Mouse (Mus musculus) ES-Bruce4 (cell line): Measurements from ENCODE around the gene Nf1. TPM values are rescaled to one million over a fixed set of nuclear protein-coding genes. Genes with fewer than 3 reads are reported as not detected.

Experiments
- H3K27ac ChIP-seq: 2 replicates; pipeline ENCODE4 v1.5.1; 2012; ENCODE audit warnings: low read length, inconsistent platforms; ENCODE audit not compliant: insufficient read depth
- H3K27me3 ChIP-seq: 2 replicates; pipeline ENCODE4 v1.6.1; 2012; ENCODE audit warnings: mild to moderate bottlenecking, low read length, inconsistent platforms; ENCODE audit not compliant: control insufficient read depth, poor library complexity, insufficient read depth, severe bottlenecking
- H3K36me3 ChIP-seq: 2 replicates; pipeline ENCODE4 v1.6.1; 2012; ENCODE audit warnings: inconsistent platforms, mild to moderate bottlenecking, low read length, moderate library complexity; ENCODE audit not compliant: control insufficient read depth, poor library complexity, insufficient read depth, severe bottlenecking
- H3K4me1 ChIP-seq: one replicate; pipeline ENCODE4 v1.8.1; 2011; ENCODE audit warnings: low read length; ENCODE audit not compliant: control insufficient read depth, insufficient read depth
- H3K4me3 ChIP-seq: 2 replicates; pipeline ENCODE4 v1.5.1; 2011; ENCODE audit warnings: low read depth, mild to moderate bottlenecking, low read length
- H3K9ac ChIP-seq: 2 replicates; pipeline ENCODE4 v1.6.1; 2012; ENCODE audit warnings: low read depth, mild to moderate bottlenecking, inconsistent platforms; ENCODE audit not compliant: poor library complexity, severe bottlenecking
- H3K9me3 ChIP-seq: replicated peaks from 2 replicates; pipeline ENCODE4 v1.6.1; 2012; ENCODE audit warnings: mild to moderate bottlenecking, low read length, inconsistent platforms; ENCODE audit not compliant: control insufficient read depth, poor library complexity, insufficient read depth, severe bottlenecking
- CTCF ChIP-seq: IDR thresholded peaks from one replicate; pipeline ENCODE4 v1.8.1; 2011; ENCODE audit warnings: low read depth, low read length
- EP300 ChIP-seq: IDR thresholded peaks from 2 replicates; pipeline ENCODE4 v1.6.1; 2011; ENCODE audit warnings: low read depth, low read length; ENCODE audit not compliant: insufficient read depth
- POLR2A ChIP-seq: IDR thresholded peaks from one replicate; pipeline ENCODE4 v1.8.1; 2011; ENCODE audit warnings: low read length; ENCODE audit not compliant: insufficient read depth
- polyA plus RNA-seq: library from polyadenylated mRNA; stranded (reverse); fragments of >200 nt; gene quantifications from 2 replicates; pipeline ENCODE4 v1.2.4, GENCODE M21; 2011; ENCODE audit warnings: low read depth; ENCODE audit not compliant: missing spikeins, insufficient read depth, insufficient read length

Gene Nf1
- polyA plus RNA-seq, 1 experiment, result 39.6 TPM

- no peak for TF ChIP-seq EP300
- no peak for TF ChIP-seq POLR2A
- TF ChIP-seq CTCF, result no peak
- Histone ChIP-seq H3K4me1 (no peaks in the 10 kb centered on the region), H3K36me3 (no peaks in the 10 kb centered on the region), H3K4me3 (no peak overlapping the region), H3K27me3 (no peaks in the 10 kb centered on the region), H3K9me3 (no peaks in the 10 kb centered on the region), H3K9ac (no peak overlapping the region), H3K27ac (no peak overlapping the region)
These were observed 241.8 kb downstream of the Nf1 start for GRCm38 (mm10) chr11:79581257-79581656.

GRCm38 (mm10) chr11:79584191-79584590 is 244.7 kb downstream of the Nf1 start:
- TF ChIP-seq EP300 (no peak), POLR2A (no peak), CTCF (peak; percentile 89)
- Histone ChIP-seq H3K4me3 (no peak overlapping the region), H3K27ac (no peak overlapping the region), H3K27me3 (no peaks in the 10 kb centered on the region), H3K4me1 (no peaks in the 10 kb centered on the region), H3K9ac (no peak overlapping the region), H3K9me3 (no peaks in the 10 kb centered on the region), H3K36me3 (no peaks in the 10 kb centered on the region)

GRCm38 (mm10) chr11:79589317-79590075 is 250.0 kb downstream of the Nf1 start:
- TF ChIP-seq CTCF, result peak; percentile 69
- no peak for TF ChIP-seq EP300
- Histone ChIP-seq H3K4me1 (no peaks in the 10 kb centered on the region), H3K36me3 (no peaks in the 10 kb centered on the region), H3K27ac (no peak overlapping the region), H3K9ac (no peak overlapping the region), H3K27me3 (no peaks in the 10 kb centered on the region), H3K4me3 (no peak overlapping the region), H3K9me3 (no peaks in the 10 kb centered on the region)

GRCm38 (mm10) chr11:79590664-79591590 is 251.4 kb downstream of the Nf1 start, which contains the start of gene Rab11fip4:
Rab11fip4 (plus strand) TSS chr11:79591212.
- Histone ChIP-seq H3K4me3 (peak within 1 kb of the TSS; percentile 64), H3K27ac (no peak within 1 kb of the TSS), H3K9me3 (no peaks in the 10 kb centered on the region), H3K27me3 (no peaks in the 10 kb centered on the region), H3K9ac (peak within 1 kb of the TSS; percentile 72), H3K36me3 (no peaks in the 10 kb centered on the region), H3K4me1 (no peaks in the 10 kb centered on the region)
- TF ChIP-seq CTCF, result no peak
- TF ChIP-seq POLR2A, result no peak
- TF ChIP-seq EP300, result no peak

GRCm38 (mm10) chr11:79591591-79591975 is 252.1 kb downstream of the Nf1 start:
- Histone ChIP-seq H3K36me3 (no peaks in the 10 kb centered on the region), H3K9me3 (no peaks in the 10 kb centered on the region), H3K4me1 (no peaks in the 10 kb centered on the region), H3K27ac (no peak overlapping the region), H3K27me3 (no peaks in the 10 kb centered on the region), H3K9ac (peak overlapping the region; percentile 72), H3K4me3 (peak overlapping the region; percentile 64)
- no peak for TF ChIP-seq EP300
- TF ChIP-seq POLR2A, result no peak
- no peak for TF ChIP-seq CTCF
